Mouse (Mus musculus): Measurements from ENCODE around the gene Pltp.
A peak's percentile ranks its signal among the peaks of the same experiment; 100 is the strongest.
"Not testable (repeated sequence)": the region's sequence is repeated elsewhere in the genome, so short reads cannot be mapped to it uniquely, and the experiment has no call there.

Gene Pltp

GRCm38 (mm10) chr2:164805332-164805718 lies 52.2 kb downstream of the Pltp start:
- DNase-seq (ENCODE audit: extremely low spot score): no peak

GRCm38 (mm10) chr2:164804533-164805331 lies 52.8 kb downstream of the Pltp start, which contains the start of the genes Acot8 and Zswim3:
Gene Acot8 (minus strand): TSS chr2:164804882.
Gene Zswim3 (plus strand): TSS chr2:164805098.
- DNase-seq (ENCODE audit: extremely low spot score): peak; percentile 99

- no peak for DNase-seq (ENCODE audit: extremely low spot score)
Measured at GRCm38 (mm10) chr2:164803921-164804313, 53.6 kb downstream of the Pltp start.

- no peak for DNase-seq (ENCODE audit: extremely low spot score)
Measured at GRCm38 (mm10) chr2:164803201-164803920, 54.1 kb downstream of the Pltp start.

GRCm38 (mm10) chr2:164800252-164801004 lies 57.1 kb downstream of the Pltp start:
- no peak for DNase-seq (ENCODE audit: extremely low spot score)

- not testable (repeated sequence) for DNase-seq (ENCODE audit: extremely low spot score)
Measured at GRCm38 (mm10) chr2:164798554-164798953, 59.0 kb downstream of the Pltp start.

GRCm38 (mm10) chr2:164795868-164796267 lies 61.6 kb downstream of the Pltp start:
- DNase-seq (ENCODE audit: extremely low spot score): no peak

- peak; percentile 74 for DNase-seq (ENCODE audit: extremely low spot score)
Measured at GRCm38 (mm10) chr2:164794293-164794692, 63.2 kb downstream of the Pltp start.

- DNase-seq (ENCODE audit: extremely low spot score): no peak
Measured at GRCm38 (mm10) chr2:164793772-164794171, 63.7 kb downstream of the Pltp start.

GRCm38 (mm10) chr2:164793236-164793635 lies 64.3 kb downstream of the Pltp start:
- DNase-seq (ENCODE audit: extremely low spot score): peak; percentile 58

- DNase-seq (ENCODE audit: extremely low spot score): no peak
Measured at GRCm38 (mm10) chr2:164792400-164793190, 64.9 kb downstream of the Pltp start.

- DNase-seq (ENCODE audit: extremely low spot score): no peak
Measured at GRCm38 (mm10) chr2:164791841-164792261, 65.7 kb downstream of the Pltp start.

- DNase-seq (ENCODE audit: extremely low spot score): no peak
Measured at GRCm38 (mm10) chr2:164790451-164790850, 67.1 kb downstream of the Pltp start.
